Mouse (Mus musculus): ENCODE results near the gene Wdpcp. TPM values are rescaled to one million over a fixed set of nuclear protein-coding genes. Genes with fewer than 3 reads are reported as not detected.

Gene Wdpcp
- 7.5 and 10.4 TPM in 2 replicates for polyA plus RNA-seq (2012; rRNA removed)

DNA sequence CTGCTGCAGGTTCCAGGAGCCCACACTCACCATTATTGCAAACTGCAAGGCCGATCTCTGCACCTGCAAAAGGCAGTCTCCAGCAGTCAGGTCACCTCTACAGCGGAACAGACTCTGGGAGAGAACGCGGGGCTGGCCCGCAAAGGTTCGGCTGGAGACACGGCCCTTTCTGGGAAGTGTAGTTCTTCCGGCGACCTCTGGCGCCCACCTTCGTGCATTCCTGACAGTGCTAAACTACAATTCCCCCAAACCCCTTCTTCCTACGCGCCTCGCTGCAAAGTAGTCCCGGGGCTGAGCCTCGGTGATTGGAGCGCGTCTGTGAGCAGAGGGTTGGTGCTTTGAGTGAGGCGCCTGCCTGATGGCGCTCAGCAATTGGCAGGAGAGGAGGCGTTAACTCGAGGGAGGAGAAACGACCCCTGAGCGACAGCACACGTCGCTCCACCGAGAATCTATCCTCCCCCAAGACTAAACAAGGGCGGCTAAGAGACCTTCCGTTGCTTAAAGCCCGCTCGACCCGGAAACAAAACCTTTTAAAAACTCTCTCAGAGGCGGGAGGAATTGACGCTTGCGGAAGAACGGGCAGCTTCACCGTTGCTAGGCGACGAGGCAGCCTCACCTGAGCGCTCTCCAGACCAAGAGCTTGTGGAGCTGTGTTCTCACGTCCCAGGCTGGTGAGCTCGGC lies at the start of gene Wdpcp, which contains the start of gene Mdh1:
Wdpcp (plus strand) TSS at position 536 of the 682 bp plus-strand sequence.
Mdh1 (minus strand) TSS at position 668 of the 682 bp plus-strand sequence.

Other genes with a start within 250 kb of the Wdpcp start
- gene Ugp2, start 201.0 kb upstream of the Wdpcp start, polyA plus RNA-seq (2012; rRNA removed) = 34.7 and 40.3 TPM in 2 replicates
- 395 and 478 TPM in 2 replicates for gene Mdh1, start 132 bp downstream of the Wdpcp start, polyA plus RNA-seq (2012; rRNA removed)